Mouse (Mus musculus): ENCODE data around the gene 4632433K11Rik.

DNA sequence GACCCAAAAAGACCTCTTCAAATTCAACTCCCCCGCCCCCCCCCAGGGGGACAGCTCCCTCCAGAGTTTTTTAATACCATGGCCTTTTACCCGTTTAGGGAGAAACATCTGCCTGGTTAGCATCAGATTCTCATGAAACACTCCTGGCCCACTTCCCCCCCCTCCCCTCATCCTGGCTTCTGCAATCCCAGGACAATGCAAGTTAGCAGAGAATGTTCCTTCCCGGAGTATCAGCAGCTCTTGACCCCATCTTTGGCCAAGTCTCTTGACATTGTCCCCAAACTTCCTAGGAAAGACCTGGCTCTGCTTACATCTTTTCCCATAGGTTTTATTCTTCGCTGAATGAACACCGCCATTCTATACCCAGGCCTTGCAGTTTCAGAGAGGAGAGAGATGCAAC lies 12.7 kb upstream of the 4632433K11Rik start:
- TF ChIP-seq POLR2A (IDR thresholded peaks at IDR 0.05; ENCODE audit: control insufficient read depth, extremely low read depth, insufficient read depth, low read length, poor library complexity): no peak
- no peak for TF ChIP-seq CTCF (IDR thresholded peaks at IDR 0.05; ENCODE audit: borderline replicate concordance, control insufficient read depth, extremely low read depth, insufficient read depth, low read length, poor library complexity)

Measured in thymus, adult 2 months (tissue).